Mouse (Mus musculus) heart, embryonic 16.5 days (tissue): ENCODE results near the gene Adamts17. TPM values are rescaled to one million over a fixed set of nuclear protein-coding genes. Genes with fewer than 3 reads are reported as not detected.

Experiments
- ATAC-seq: fragments of 200-750 bp; cut with Nextera tagmentation; replicated peaks from 2 replicates; pipeline ENCODE4 v1.8.0; 2017; ENCODE audit warnings: moderate number of reproducible peaks; ENCODE audit not compliant: insufficient read depth, low FRiP score; ENCODE audit errors: extremely low read depth
- H3K27ac ChIP-seq: fragments of 300-500 bp; sonication (generic); 2 replicates; pipeline ENCODE4 v1.5.1; 2014; ENCODE audit warnings: mild to moderate bottlenecking, low read length, control low read depth, moderate library complexity
- H3K27me3 ChIP-seq: fragments of 300-500 bp; sonication (generic); 2 replicates; pipeline ENCODE4 v1.6.1; 2014; ENCODE audit warnings: low read length, mixed read lengths; ENCODE audit not compliant: control insufficient read depth, insufficient read depth
- H3K36me3 ChIP-seq: fragments of 300-500 bp; sonication (generic); 2 replicates; pipeline ENCODE4 v1.6.1; 2014; ENCODE audit not compliant: control insufficient read depth, insufficient read depth
- H3K4me1 ChIP-seq: fragments of 300-500 bp; sonication (generic); 2 replicates; pipeline ENCODE4 v1.6.1; 2014; ENCODE audit warnings: low read length, mixed read lengths; ENCODE audit not compliant: control insufficient read depth, insufficient read depth
- H3K4me2 ChIP-seq: fragments of 300-500 bp; sonication (generic); 2 replicates; pipeline ENCODE4 v1.6.1; 2014; ENCODE audit warnings: low read depth, mild to moderate bottlenecking, control low read depth, low read length
- H3K4me3 ChIP-seq: fragments of 300-500 bp; sonication (generic); 2 replicates; pipeline ENCODE4 v1.5.1; 2014; ENCODE audit warnings: mild to moderate bottlenecking, control low read depth, low read length
- H3K9ac ChIP-seq: fragments of 300-500 bp; sonication (generic); 2 replicates; pipeline ENCODE4 v1.6.1; 2014; ENCODE audit warnings: low read length, control low read depth
- H3K9me3 ChIP-seq: fragments of 300-500 bp; sonication (generic); replicated peaks from 2 replicates; pipeline ENCODE4 v1.6.1; 2016; ENCODE audit warnings: low read length; ENCODE audit not compliant: control insufficient read depth
- WGBS: fragments of 180-500 bp; shearing (Covaris S2); extraction: QIAGEN DNeasy Blood & Tissue Kit; methylation state at CpG from one replicate; pipeline ENCODE4 v1.1.7; 2014; 5-methylcytosine and 5-hydroxymethylcytosine counted together
- polyA plus RNA-seq: library from polyadenylated mRNA; unstranded; fragments of >200 nt; fragmentation: Nextera tagmentation; extraction: Ambion mirVana; gene quantifications from 2 replicates; pipeline ENCODE4 v1.2.1, GENCODE M21; 2015

Gene Adamts17
- polyA plus RNA-seq, 1 experiment from 2014 or later, result 4.7 TPM

GRCm38 (mm10) chr7:67013211-67013895 lies 173.8 kb downstream of the Adamts17 start:
- H3K4me1 ChIP-seq, result peaks cover 23% of the 10 kb centered on the region
- H3K9me3 ChIP-seq, result no peaks in the 10 kb centered on the region
- WGBS, result 42% methylated on average over 12 of the region's 12 CpGs
- no peaks in the 10 kb centered on the region for H3K36me3 ChIP-seq
- no peak overlapping the region for H3K9ac ChIP-seq
- no peak overlapping the region for H3K4me3 ChIP-seq
- H3K27me3 ChIP-seq, result no peaks in the 10 kb centered on the region
- ATAC-seq, result no peak; the same call in 1 of the 2 replicates
- 0 out of 2 replicates have a peak overlapping the region, but pooled peaks have one; percentile 3 for H3K4me2 ChIP-seq
- peak overlapping the region; percentile 70 for H3K27ac ChIP-seq

DNA sequence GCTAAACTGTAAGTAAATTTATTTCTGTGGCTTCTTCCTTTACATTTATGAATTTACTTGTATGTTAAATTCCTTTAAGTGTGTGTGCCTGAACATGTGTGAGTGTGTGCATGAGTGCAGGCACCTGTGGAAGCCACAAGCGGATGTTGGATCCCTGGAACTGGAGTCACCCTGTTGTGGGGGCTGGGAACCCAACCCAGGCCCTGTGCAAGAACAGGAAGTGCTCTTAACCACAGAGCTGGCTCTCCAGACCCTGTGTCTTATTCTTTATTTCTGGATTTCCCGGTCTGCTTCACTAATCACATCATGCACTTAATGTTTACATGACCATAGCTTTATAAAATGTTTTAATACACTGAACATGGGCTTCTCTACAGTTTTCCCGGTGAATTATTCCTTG lies 180.4 kb downstream of the Adamts17 start:
- Histone ChIP-seq H3K36me3 (no peaks in the 10 kb centered on the region), H3K4me3 (no peak overlapping the region), H3K27ac (no peak overlapping the region), H3K9me3 (no peaks in the 10 kb centered on the region), H3K27me3 (no peaks in the 10 kb centered on the region), H3K4me2 (no peak overlapping the region), H3K9ac (no peak overlapping the region), H3K4me1 (0 out of 2 replicates have a peak, but pooled peaks cover 4% of the 10 kb centered on the region)
- ATAC-seq, result no peak
- WGBS, result 79% methylated on average over 3 of the region's 3 CpGs

DNA sequence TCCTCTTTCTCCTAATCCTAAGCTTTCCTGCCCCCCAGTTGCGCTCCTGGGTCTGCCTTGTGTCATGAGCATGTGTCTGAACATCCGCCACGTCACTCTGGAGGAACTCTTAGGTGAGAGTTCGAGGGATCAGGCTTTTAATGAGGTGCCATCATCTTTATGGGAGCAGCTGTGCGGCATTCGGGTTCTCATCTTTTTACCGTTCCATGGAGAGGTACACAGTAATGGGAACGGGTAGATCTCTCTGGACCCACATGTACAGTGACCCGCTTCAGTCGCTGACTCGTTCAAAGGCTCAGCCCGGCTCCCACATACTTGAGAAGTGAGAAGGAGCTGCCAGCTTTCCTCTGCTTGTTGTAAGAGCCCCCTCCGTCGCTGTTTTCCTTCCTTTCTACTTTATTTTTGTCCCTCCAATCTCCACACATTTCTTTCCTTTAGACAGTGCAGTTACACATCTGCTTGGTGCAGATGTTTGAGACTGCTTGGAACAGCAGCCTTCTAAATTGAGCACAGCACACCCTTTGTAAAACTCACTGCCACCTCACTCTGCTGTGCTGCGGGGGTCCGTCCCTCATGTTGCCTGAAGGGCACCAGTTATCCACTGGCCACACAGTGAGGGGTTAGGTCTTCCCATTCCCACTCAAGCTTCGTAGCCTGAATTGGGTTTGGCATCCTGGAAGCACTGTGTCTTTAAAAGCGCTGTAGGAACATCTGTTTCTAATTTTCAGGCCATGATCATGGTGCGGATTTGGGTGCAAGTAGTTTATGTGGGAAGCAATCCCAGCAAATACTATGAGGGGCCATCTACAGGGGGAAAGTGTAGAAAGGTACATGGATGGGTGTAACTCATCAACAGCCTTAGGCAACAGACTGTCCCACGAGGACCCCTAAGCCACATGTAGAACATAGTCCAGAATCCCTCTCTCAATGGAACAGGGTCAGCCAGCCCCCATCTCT lies 186.9 kb downstream of the Adamts17 start:
- no peak for ATAC-seq
- Histone ChIP-seq H3K4me1 (peaks cover 9% of the 10 kb centered on the region; the same call in 1 of the 2 replicates), H3K27ac (peak overlapping the region; percentile 46), H3K4me3 (no peak overlapping the region), H3K9ac (no peak overlapping the region), H3K27me3 (no peaks in the 10 kb centered on the region), H3K9me3 (no peaks in the 10 kb centered on the region), H3K4me2 (no peak overlapping the region), H3K36me3 (no peaks in the 10 kb centered on the region)
- WGBS, result 74% methylated on average over 20 of the region's 20 CpGs

DNA sequence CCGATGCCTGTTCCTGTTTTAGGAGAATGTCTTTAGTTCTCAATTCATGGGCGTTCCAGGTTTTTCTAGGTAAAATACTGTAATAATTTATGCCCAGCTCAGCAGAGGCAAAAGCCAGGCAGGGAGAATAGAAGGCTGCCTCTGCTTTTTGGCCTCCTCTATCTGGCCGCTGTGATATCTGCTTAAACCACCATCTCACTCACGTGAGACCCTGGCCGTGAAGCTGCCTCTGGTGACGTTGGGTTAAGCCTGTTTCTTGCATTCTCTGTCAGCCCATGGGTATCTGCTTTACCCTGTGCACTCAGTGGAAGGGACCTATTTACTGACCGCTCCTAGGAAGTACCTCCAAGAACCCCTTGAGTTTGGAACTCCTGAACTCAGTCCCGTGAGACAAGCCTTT lies 187.7 kb downstream of the Adamts17 start:
- H3K9me3 ChIP-seq, result no peaks in the 10 kb centered on the region
- H3K27me3 ChIP-seq, result no peaks in the 10 kb centered on the region
- peaks cover 14% of the 10 kb centered on the region for H3K4me1 ChIP-seq
- ATAC-seq, result no peak
- H3K9ac ChIP-seq, result no peak overlapping the region
- H3K27ac ChIP-seq, result peak overlapping the region; percentile 19; the same call in 1 of the 2 replicates
- WGBS, result 80% methylated on average over 8 of the region's 8 CpGs
- no peak overlapping the region for H3K4me3 ChIP-seq
- no peak overlapping the region for H3K4me2 ChIP-seq
- H3K36me3 ChIP-seq, result no peaks in the 10 kb centered on the region

- H3K4me2 ChIP-seq, result no peak overlapping the region
- 94% methylated on average over 5 of the region's 5 CpGs for WGBS
- no peak overlapping the region for H3K27ac ChIP-seq
- peaks cover 16% of the 10 kb centered on the region for H3K4me1 ChIP-seq
- no peak overlapping the region for H3K9ac ChIP-seq
- H3K36me3 ChIP-seq, result no peaks in the 10 kb centered on the region
- no peak overlapping the region for H3K4me3 ChIP-seq
- no peaks in the 10 kb centered on the region for H3K27me3 ChIP-seq
- ATAC-seq, result no peak
- no peaks in the 10 kb centered on the region for H3K9me3 ChIP-seq
These were observed 188.2 kb downstream of the Adamts17 start for GRCm38 (mm10) chr7:67027696-67028095.

GRCm38 (mm10) chr7:67028902-67029301 lies 189.4 kb downstream of the Adamts17 start:
- no peaks in the 10 kb centered on the region for H3K36me3 ChIP-seq
- H3K4me1 ChIP-seq, result peaks cover 19% of the 10 kb centered on the region
- H3K9me3 ChIP-seq, result no peaks in the 10 kb centered on the region
- H3K4me2 ChIP-seq, result no peak overlapping the region
- ATAC-seq, result no peak
- no peak overlapping the region for H3K9ac ChIP-seq
- no peak overlapping the region for H3K27ac ChIP-seq
- no peak overlapping the region for H3K4me3 ChIP-seq
- no peaks in the 10 kb centered on the region for H3K27me3 ChIP-seq
- 69% methylated on average over 4 of the region's 4 CpGs for WGBS

DNA sequence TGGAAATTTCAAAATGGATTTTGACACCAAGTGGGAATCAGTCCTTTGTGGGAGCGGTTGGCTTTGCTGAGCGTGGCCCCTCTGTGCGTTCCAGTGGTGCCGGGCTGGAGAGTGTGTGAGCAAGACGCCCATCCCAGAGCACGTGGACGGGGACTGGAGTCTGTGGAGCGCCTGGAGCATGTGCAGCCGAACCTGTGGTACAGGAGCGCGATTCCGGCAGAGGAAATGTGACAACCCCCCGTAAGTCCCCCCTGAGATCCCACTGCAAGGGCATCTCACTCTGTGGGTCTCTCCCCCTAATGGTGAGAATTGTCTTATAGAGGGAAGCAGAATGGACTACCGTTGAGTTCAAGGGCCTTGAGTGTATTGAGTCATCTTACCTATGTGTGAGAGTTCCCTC lies 189.9 kb downstream of the Adamts17 start:
- H3K36me3 ChIP-seq, result no peaks in the 10 kb centered on the region
- no peaks in the 10 kb centered on the region for H3K9me3 ChIP-seq
- no peak for ATAC-seq
- 94% methylated on average over 14 of the region's 14 CpGs for WGBS
- H3K4me2 ChIP-seq, result no peak overlapping the region
- H3K4me3 ChIP-seq, result no peak overlapping the region
- no peaks in the 10 kb centered on the region for H3K27me3 ChIP-seq
- H3K9ac ChIP-seq, result no peak overlapping the region
- H3K27ac ChIP-seq, result no peak overlapping the region
- peaks cover 18% of the 10 kb centered on the region for H3K4me1 ChIP-seq

DNA sequence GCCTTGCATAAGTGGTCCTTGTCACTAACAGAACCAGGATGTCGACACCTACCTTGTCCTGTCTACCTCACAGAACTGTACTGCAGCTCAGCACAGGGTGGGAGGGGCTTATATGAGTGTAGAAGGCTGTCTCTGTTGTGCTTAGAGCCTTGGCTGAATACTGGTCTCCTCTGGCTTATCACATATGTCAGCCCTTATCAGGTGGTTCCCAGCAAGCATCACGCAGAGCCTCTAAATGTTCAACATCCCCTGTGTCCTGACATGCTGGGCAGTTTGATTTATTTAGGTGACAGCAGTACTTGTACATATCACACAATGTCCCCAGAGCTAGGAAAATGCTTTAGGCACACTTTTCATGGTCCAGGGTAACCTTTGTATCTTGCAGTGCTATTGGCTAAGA lies 191.7 kb downstream of the Adamts17 start:
- Histone ChIP-seq H3K27ac (peak overlapping the region; percentile 93), H3K36me3 (0 out of 2 replicates have a peak, but pooled peaks cover 2% of the 10 kb centered on the region), H3K4me2 (no peak overlapping the region), H3K4me1 (peaks cover 24% of the 10 kb centered on the region), H3K27me3 (no peaks in the 10 kb centered on the region), H3K4me3 (no peak overlapping the region), H3K9ac (no peak overlapping the region), H3K9me3 (no peaks in the 10 kb centered on the region)
- peak; percentile 93 for ATAC-seq
- whole genome bisulfite sequencing, result 26% methylated on average over 2 of the region's 2 CpGs

DNA sequence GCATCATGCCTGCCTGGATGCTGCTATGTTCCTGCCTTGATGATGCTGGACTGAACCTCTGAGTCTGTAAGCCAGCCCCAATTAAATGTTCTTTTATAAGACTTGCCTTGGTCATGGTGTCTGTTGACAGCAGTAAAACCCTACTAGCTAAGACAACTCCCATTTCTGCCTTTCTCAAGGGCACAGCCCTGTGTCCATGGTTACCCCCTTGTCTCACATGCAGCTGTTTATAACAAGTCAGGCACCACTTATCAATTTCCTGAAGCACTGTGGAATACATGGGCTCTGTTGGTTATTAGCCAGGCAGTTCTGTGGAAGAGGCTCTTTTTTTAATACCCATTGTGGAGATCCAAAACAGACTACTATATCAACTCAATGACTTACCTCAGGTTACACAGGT lies 193.1 kb downstream of the Adamts17 start:
- no peak for ATAC-seq
- H3K4me3 ChIP-seq, result no peak overlapping the region
- H3K9ac ChIP-seq, result no peak overlapping the region
- no peaks in the 10 kb centered on the region for H3K9me3 ChIP-seq
- H3K27ac ChIP-seq, result peak overlapping the region; percentile 93
- H3K4me2 ChIP-seq, result no peak overlapping the region
- 0 out of 2 replicates have a peak, but pooled peaks cover 2% of the 10 kb centered on the region for H3K36me3 ChIP-seq
- peaks cover 22% of the 10 kb centered on the region for H3K4me1 ChIP-seq
- no peaks in the 10 kb centered on the region for H3K27me3 ChIP-seq
